Mouse (Mus musculus) gastrocnemius, postnatal 4 days (tissue): ENCODE measurements around the gene Nfix. TPM values are rescaled to one million over a fixed set of nuclear protein-coding genes. Genes with fewer than 3 reads are reported as not detected.

Experiments
- DNase-seq, 2 experiments: peaks; one replicate each; pipeline ENCODE4 v3.0.0; 2021 to 2022; ENCODE audit warnings: low spot score in 2 of 2, mixed read lengths in 2 of 2
- total RNA-seq, 2 experiments: library from RNA; stranded (reverse); gene quantifications; 2 replicates each; pipeline ENCODE4 v1.2.3; 2021

Nfix gene
- total RNA-seq, 2 experiments from 2014 or later, result 517 to 591 TPM

GRCm38 (mm10) chr8:84742171-84743053 is 57.7 kb downstream of the Nfix start:
- DNase-seq, result peak; percentile 58 to 87

- no peak for DNase-seq
Measured at GRCm38 (mm10) chr8:84740895-84741843, 59.0 kb downstream of the Nfix start.

GRCm38 (mm10) chr8:84739401-84739742 is 60.8 kb downstream of the Nfix start:
- DNase-seq, result no peak

GRCm38 (mm10) chr8:84738715-84739400 is 61.3 kb downstream of the Nfix start:
- DNase-seq, result no peak

GRCm38 (mm10) chr8:84738266-84738665 is 61.9 kb downstream of the Nfix start:
- DNase-seq, result no peak

GRCm38 (mm10) chr8:84737608-84738007 is 62.5 kb downstream of the Nfix start:
- peak; percentile 70 to 82 for DNase-seq

- DNase-seq, result no peak
Measured at GRCm38 (mm10) chr8:84736521-84736920, 63.6 kb downstream of the Nfix start.

GRCm38 (mm10) chr8:84735597-84735996 is 64.5 kb downstream of the Nfix start:
- DNase-seq, result no peak

GRCm38 (mm10) chr8:84734680-84735079 is 65.5 kb downstream of the Nfix start:
- no peak for DNase-seq

- no peak for DNase-seq
Measured at GRCm38 (mm10) chr8:84733959-84734358, 66.2 kb downstream of the Nfix start.

GRCm38 (mm10) chr8:84732996-84733395 is 67.1 kb downstream of the Nfix start:
- DNase-seq, result no peak

- no peak for DNase-seq
Measured at GRCm38 (mm10) chr8:84732545-84732944, 67.6 kb downstream of the Nfix start.

- no peak for DNase-seq
Measured at GRCm38 (mm10) chr8:84731371-84732177, 68.6 kb downstream of the Nfix start.

GRCm38 (mm10) chr8:84730541-84731370 is 69.4 kb downstream of the Nfix start:
- DNase-seq, result no peak

GRCm38 (mm10) chr8:84729921-84730362 is 70.2 kb downstream of the Nfix start:
- no peak for DNase-seq

- no peak for DNase-seq
Measured at GRCm38 (mm10) chr8:84728474-84728873, 71.7 kb downstream of the Nfix start.

GRCm38 (mm10) chr8:84725941-84726259 is 74.2 kb downstream of the Nfix start:
- no peak for DNase-seq

- no peak for DNase-seq
Measured at GRCm38 (mm10) chr8:84725246-84725940, 74.8 kb downstream of the Nfix start.

- no peak for DNase-seq
Measured at GRCm38 (mm10) chr8:84724683-84725082, 75.5 kb downstream of the Nfix start.
